Mouse (Mus musculus) left cerebral cortex, postnatal 25 days (tissue): ENCODE measurements around the gene Plekhb2. TPM values are rescaled to one million over a fixed set of nuclear protein-coding genes. Genes with fewer than 3 reads are reported as not detected.
A peak's percentile ranks its signal among the peaks of the same experiment; 100 is the strongest.

Source experiments
- DNase-seq, 2 experiments: peaks; one replicate each; pipeline ENCODE4 v3.0.0; 2022; ENCODE audit warnings: low spot score in 2 of 2, mixed read lengths in 1 of 2
- intact Hi-C: fragments of 180-260 bp; cut with DNase I; formaldehyde crosslinking; loops from one replicate; pipeline ENCODE4 v1.15.1; 2025
- total RNA-seq, 2 experiments: library from RNA; stranded (reverse); gene quantifications; 2 replicates each; pipeline ENCODE4 v1.2.3; 2021

The Plekhb2 gene
- total RNA-seq, 2 experiments from 2014 or later = 248 to 261 TPM

- no peak for DNase-seq
- intact Hi-C loops = no loop called here
Measured at GRCm38 (mm10) chr1:34828528-34829294, 21.1 kb upstream of the Plekhb2 start.

- intact Hi-C loops = no loop called here
- DNase-seq = peak in 1 of 2 experiments; percentile 59
Measured at GRCm38 (mm10) chr1:34830934-34831333, 18.8 kb upstream of the Plekhb2 start.

- intact Hi-C loops = no loop called here
- no peak for DNase-seq
Measured at GRCm38 (mm10) chr1:34831381-34831780, 18.4 kb upstream of the Plekhb2 start.

GRCm38 (mm10) chr1:34834904-34835303 is 14.9 kb upstream of the Plekhb2 start:
- no peak for DNase-seq
- intact Hi-C loops = no loop called here

- intact Hi-C loops = no loop called here
- no peak for DNase-seq
Measured at GRCm38 (mm10) chr1:34837951-34838689, 11.7 kb upstream of the Plekhb2 start.

- intact Hi-C loops = no loop called here
- no peak for DNase-seq
Measured at GRCm38 (mm10) chr1:34839241-34839640, 10.5 kb upstream of the Plekhb2 start.

- DNase-seq = no peak
- intact Hi-C loops = loop anchor here (2.0 kb wide), 1 partner anchor 39 kb away; no protein-coding TSS in a partner anchor
Measured at GRCm38 (mm10) chr1:34841709-34842388, 7.9 kb upstream of the Plekhb2 start.

- intact Hi-C loops = loop anchor here (2.0 kb wide), 1 partner anchor 40 kb away; no protein-coding TSS in a partner anchor
- peak in 1 of 2 experiments; percentile 58 for DNase-seq
Measured at GRCm38 (mm10) chr1:34842389-34842861, 7.4 kb upstream of the Plekhb2 start.

GRCm38 (mm10) chr1:34842887-34843618 is 6.7 kb upstream of the Plekhb2 start, which contains the start of gene Fam168b:
TSS of gene Fam168b (minus strand) at chr1:34843065.
- intact Hi-C loops = loop anchor here (2.0 kb wide), 1 partner anchor 40 kb away; no protein-coding TSS in a partner anchor
- peak; percentile 91 to 92 for DNase-seq

GRCm38 (mm10) chr1:34847070-34847469 is 2.7 kb upstream of the Plekhb2 start:
- DNase-seq = no peak
- intact Hi-C loops = no loop called here

- DNase-seq = peak in 1 of 2 experiments; percentile 31
- intact Hi-C loops = no loop called here
Measured at GRCm38 (mm10) chr1:34850343-34851136, 764 bp downstream of the Plekhb2 start.

GRCm38 (mm10) chr1:34851562-34851961 is 1.8 kb downstream of the Plekhb2 start:
- DNase-seq = peak in 1 of 2 experiments; percentile 60
- intact Hi-C loops = no loop called here

GRCm38 (mm10) chr1:34852116-34852878 is 2.5 kb downstream of the Plekhb2 start:
- DNase-seq = no peak
- intact Hi-C loops = no loop called here

- no peak for DNase-seq
Measured at GRCm38 (mm10) chr1:34853786-34854185, 4.0 kb downstream of the Plekhb2 start.

GRCm38 (mm10) chr1:34855056-34855739 is 5.4 kb downstream of the Plekhb2 start:
- DNase-seq = no peak
- intact Hi-C loops = no loop called here

More at GRCm38 (mm10) chr1:34853786-34854185, 4.0 kb downstream of the Plekhb2 start:
- intact Hi-C loops = no loop called here

- intact Hi-C loops = no loop called here
- DNase-seq = no peak
Measured at GRCm38 (mm10) chr1:34858671-34859070, 8.9 kb downstream of the Plekhb2 start.

GRCm38 (mm10) chr1:34859761-34860160 is 10.0 kb downstream of the Plekhb2 start:
- no peak for DNase-seq
- intact Hi-C loops = loop anchor here (10.0 kb wide), 1 partner anchor 215 kb away; no protein-coding TSS in a partner anchor
